Mouse (Mus musculus) adrenal gland, adult 18-20 months (tissue): ENCODE data around the gene Slc12a1. TPM values are rescaled to one million over a fixed set of nuclear protein-coding genes. Genes with fewer than 3 reads are reported as not detected.
"Not testable (repeated sequence)": the region's sequence is repeated elsewhere in the genome, so short reads cannot be mapped to it uniquely, and the experiment has no call there.

Source experiments
- DNase-seq, 2 experiments: peaks; one replicate each; pipeline ENCODE4 v3.0.0; 2021 to 2022; ENCODE audit warnings: low spot score in 2 of 2
- long read RNA-seq, 2 experiments: library from polyadenylated mRNA; stranded (forward); transcript quantifications; one replicate each; pipeline ENCODE4 v2.0.0; 2021
- total RNA-seq, 2 experiments: library from RNA; stranded (reverse); gene quantifications; 1 replicate in 1 of 2; 2 replicates in 1 of 2; pipeline ENCODE4 v1.2.3; 2021

Slc12a1 gene
- not detected for total RNA-seq
- long read RNA-seq, experiment 1: 0 reads
- long read RNA-seq, experiment 2: 0 reads

DNA sequence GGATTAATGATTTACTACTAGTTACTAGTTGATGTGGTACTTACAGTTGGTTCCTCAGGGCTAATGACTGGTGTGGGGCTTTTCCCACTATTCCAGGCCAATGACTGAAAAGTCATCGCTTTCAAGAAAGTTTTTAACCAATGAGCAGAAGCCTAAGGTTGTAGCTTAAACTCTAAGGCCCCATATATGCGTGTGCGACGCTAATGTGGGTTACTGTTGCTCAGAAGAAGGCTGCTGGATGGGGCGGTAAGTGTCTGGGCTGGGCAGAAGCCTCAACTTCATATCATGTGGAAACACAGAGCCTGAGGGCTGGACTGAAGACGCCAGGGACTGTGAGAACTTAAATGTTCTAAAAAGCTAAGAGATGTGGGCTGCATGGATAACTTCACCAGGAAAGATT lies at the start of gene Slc12a1:
Gene Slc12a1, plus strand, starts transcription at position 118 of the 400 bp plus-strand sequence.
- DNase-seq: no peak

DNA sequence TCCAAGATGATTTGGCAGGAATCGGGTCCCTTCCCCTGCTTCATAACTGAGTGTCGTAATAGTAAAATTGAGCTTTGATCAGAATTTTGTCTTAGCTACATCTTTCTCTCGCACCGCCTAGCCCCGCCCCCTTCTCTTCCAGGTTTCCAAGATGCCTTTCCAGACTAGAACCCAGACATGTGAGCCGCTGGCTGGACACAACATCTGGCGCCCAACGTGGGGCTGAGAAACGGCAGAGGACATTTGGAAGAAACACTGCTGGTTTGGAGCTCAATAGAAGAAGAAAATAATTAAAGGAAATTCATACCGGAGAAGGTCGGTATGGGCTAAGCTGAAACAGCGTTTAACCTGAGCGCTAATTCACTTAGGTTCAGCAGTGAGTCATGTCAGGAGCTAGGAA lies 47.8 kb upstream of the Slc12a1 start:
- DNase-seq: not testable (repeated sequence)

DNA sequence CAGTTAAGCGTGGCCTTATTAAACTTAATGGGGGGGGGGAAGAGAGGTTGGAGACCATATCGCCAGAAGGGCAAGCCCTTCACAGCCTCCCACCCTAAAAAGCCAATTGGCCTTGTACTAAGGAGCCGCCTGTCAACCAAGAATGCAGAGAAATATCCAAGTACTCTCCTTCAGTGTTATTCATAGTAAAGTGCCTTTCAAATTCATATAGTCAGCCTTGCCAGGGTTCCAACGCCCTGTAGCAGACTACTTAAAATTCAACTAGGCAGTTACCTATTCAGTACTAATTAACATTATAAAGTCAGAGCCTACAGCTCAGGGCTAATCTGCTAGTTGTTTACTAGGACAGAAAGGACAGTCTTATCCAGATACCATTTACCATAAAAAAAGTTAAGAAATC lies 45.8 kb upstream of the Slc12a1 start:
- not testable (repeated sequence) for DNase-seq

DNA sequence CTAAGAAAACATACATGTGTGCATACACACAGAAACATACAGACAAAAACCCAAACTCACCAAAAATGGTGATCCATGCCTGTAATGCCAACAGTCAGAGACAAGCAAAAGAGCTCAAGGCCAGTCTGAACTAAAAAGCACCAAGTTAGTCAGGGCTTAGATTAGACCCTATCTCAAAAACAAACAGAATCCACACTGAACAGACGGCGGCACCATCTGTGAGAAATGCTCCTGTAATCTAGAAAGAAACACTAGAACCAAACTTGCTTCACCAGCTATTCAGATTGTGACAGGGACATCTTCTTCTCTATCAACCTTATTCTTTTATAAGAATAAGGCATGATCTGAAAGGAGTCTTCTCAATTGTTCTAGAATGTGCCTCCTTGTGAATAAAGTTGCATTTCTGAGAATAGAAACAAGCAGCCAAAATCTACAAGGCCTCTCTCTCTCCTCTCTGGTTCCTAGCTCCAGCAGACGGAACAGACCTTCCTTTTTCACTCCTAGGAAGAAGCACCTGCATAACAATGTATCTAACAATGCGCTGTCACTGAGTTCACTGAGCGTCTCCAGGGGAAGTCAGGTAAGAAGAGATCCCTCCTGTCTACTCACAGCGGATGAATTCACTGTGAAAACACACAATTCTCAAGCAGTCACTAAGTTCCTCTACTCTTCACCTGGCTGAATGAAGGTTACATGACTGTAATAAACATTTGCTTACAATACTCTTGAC lies 32.8 kb upstream of the Slc12a1 start:
- DNase-seq: no peak

DNA sequence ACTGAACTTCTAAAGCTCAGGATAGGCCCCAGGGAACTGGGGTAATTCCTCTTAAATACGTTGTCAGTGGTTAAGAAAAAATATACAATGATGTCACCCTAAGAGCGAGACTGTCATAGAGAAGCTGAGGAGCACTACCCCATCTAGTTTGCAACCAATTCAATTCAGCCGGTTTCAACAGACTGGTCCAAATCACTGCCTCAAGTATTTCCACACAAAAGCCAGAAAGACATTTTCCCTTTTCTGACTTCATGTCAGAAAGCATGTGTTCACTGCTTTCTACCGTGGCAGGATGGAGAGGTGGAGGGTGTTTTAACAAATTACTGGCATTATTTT lies 30.0 kb upstream of the Slc12a1 start:
- no peak for DNase-seq

DNA sequence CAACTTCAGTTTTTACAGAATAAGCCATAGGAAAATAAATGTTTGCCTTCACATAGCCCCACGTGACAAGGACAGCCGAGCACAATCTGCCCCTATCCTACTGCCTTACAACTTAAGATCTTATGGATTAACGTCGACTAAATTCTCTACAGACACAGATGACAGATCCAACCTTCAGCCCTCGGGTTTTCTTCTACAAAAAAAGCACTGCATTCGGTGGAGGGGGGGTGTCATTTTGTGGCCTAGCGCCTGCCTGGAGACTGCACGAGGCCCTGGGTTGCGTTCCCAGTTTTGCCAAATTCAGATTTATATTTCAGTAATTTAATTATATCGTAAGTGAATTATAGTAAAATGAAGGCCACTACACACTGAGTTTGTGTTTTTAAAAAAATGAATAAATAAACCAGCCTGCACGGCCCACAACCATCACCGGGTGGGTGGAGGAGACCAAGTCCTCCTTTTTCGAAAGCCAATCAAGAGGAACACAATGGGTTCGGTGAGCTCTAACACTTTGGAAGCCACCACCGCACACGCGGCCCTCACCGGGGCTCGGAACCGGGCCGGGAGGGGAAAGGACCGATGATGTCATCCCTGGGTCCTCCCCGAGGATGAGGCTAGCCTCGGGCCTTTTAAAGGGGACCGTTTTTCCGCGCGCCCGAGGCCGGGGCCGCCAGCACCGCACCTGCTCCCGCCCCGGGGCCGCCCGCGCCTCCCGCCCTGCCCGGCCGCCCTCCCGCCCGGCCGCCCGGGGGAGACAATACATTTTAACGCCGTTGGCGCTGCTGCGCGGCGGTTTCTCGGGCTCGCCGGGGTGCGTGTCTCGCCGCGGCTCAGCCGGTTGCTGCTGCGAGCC lies 29.5 kb upstream of the Slc12a1 start:
- DNase-seq: peak; percentile 51 to 54

DNA sequence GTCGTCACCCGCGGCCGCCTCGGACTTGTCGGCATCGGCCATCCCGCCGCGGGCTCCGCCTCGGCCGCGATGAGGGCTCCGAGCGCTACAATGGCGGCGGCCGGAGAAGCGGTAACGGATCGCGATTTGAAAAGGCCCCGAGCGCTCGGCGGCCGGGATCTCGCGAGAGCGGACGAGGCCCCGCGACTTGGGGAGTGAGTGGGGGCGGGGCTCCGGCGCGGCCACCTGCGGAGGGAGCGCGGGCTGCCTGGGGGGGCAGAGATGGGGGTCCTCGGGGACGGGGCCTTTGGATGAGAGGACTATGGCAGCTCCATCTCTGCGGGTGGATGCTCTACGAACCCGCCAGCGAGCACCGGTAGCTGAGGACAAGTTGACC lies 28.8 kb upstream of the Slc12a1 start, which contains the start of gene Myef2:
Gene Myef2, minus strand, starts transcription at position 185 of the 376 bp plus-strand sequence.
- DNase-seq: peak; percentile 78 to 83

DNA sequence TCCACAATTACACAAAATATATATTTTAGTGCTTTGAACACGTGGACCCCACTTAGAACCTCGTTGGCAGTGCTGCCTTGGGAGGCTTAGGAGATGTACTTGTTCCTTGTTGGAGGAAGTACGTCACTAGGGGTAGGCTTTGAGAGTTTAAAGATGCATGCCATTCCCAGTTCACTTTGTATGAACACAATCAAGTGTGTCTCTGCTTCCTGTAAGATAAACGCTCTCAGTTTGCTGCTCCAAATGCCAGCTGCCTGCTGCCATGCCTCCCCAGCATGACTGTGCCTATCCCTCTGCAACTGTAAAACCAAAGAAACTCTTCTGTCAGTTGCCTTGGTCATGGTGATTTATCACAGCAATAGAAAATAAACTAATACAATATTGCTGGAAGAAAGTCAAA lies 26.5 kb upstream of the Slc12a1 start:
- DNase-seq: no peak

DNA sequence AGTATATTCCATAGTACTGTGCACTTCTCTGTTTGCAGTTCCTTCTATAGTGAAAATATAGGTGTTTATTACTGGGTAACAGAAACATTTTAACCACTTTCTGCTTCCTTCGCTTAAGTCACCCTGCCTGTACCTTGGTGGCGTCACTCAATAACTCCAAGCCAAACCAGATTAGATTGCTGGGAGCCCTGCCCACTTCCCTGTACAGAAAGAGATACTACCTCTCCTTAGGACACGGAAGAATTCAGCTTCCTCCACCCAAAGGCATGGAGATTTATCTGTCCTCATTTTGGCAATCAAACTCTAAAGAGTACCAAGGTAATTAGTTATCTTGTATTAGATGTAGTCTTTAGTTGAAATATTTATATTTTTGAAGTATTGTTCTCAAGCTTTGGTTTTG lies 25.5 kb upstream of the Slc12a1 start:
- DNase-seq: no peak

DNA sequence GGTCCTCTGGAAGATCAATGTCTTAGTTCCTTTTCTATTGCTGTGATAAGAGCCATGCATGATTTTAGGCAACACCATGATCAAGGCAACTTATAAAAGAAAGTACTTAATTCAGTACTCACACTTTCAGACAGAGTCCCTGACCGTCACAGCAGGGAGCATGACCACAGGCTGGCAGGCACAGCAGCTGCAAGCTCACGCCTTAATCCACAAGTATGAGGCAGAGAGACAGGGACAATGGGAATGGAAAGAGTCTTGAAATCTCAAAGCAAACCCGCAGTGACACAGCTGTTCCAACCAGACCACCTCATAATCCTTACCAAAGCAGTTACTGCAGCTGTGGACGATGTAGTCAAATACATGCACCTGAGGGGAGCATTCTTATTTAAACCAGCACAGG lies 18.2 kb upstream of the Slc12a1 start:
- DNase-seq: no peak

DNA sequence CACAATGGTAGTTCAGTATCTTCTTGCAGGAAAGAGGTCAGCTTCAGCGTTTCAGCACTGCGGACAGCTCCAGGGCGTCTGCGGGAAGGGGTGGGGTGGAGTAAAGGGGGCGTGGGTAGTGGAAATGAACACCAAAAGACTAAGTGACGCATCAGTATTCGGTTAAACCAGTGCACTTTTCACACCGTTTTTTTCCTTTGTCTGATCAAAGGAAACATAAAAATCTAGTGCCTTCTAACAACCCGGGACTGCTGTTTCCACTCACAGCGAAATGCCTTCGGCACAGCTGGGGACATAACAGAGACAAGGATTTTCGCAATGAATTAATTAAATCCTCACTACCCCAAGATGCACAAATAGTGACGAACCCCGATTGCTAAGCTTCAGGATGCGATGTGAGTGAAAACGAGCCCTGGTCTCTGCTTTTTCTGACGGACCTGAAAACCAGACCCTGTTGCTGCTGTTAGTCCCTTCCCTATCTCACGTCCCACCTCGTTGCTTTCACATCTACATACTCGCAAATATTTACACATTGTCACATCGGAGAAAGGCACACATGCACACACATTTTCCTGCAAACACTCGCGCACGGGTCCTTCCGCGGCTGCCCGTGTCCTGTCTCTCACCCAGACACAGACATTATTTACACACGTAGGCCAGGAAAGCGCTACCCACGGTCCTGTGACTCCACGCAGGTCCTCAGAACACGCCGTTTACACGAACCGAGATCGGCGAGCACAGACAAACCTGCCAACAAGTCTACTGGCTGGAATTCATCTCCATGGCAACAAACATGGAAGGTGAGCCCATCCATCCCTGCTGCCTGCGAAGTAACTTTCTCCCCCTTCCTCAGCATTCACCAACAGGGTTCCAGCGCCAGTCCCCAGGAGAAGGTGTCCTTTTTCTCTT lies 16.1 kb upstream of the Slc12a1 start, which contains the start of gene Ctxn2:
Gene Ctxn2, plus strand, starts transcription at position 790 of the 909 bp plus-strand sequence.
- peak; percentile 76 to 78 for DNase-seq

DNA sequence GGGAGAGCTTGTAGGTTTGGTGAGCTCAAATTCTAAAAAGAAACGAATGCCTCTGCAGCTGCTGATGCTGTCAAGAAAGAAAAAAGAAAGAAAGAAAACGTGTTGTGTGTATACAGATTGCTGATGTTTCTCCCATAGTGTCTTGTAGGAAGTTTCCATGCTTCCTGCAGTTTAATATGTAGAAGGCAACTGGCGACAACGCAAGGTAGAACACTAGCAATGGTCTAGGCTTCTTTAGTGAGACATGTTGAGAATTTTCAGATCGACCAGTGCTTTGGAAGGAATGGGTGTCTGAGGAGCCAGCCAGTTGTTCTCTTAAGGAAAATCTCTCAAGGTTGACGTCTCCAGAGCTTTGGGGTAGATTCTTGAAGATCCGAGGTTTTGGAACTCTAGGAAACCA lies 15.5 kb upstream of the Slc12a1 start:
- no peak for DNase-seq

DNA sequence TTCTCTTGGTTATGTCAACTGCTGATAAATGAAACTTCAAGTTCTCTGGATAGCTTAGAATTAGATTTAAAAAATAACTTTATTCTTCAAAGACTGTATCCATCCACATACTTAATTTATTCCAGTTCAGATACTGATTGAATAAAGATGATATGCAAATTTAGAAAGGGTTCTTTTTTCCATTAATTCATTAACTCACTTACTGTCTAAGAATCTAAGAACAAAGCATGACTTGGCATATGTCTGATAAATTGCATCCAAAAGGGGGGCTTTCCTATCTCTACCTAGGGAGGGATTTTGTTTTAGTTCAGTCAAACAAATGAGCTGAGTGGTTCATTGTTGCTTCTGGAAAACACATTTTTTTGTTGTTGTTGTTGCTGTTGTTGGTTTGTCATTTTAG lies 10.0 kb upstream of the Slc12a1 start:
- DNase-seq: no peak

DNA sequence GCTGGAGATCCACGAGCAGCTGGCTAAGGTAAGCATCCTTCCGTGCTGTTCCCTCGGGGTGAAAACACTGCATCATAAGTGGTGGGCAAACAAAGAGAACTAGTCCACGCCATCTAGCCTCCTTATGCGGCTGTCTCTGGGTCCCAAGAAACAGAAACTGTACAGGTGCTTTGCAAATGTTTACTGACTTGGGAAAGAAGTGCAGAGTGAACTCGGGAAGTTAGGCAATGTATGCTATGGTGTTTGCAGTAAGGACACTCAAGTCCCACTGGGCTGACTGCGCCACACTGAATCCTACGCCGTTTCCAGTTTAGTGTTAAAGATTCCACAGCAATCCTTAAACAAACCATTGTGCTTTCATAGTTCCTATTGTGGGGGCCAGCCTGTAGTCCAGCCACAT lies 2.0 kb downstream of the Slc12a1 start:
- DNase-seq: no peak

DNA sequence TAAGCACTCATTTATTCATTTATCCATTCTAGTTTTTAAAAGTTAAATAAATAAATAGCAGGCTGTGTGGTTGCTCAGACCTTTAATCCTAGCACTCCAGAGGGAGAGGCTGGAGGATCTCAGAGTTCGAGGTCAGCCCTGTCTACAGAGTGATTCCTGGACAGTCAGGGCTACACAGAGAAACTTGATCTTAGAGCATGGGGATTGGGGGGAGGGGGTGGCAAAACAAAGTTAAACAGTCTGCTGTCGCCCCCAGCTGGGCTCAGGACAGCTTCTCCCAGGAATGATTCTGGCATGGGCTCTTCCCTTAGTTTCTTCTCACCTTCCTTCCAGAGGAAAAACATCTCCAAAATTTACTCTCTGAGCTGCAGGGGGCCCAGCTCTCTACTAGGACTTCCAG lies 3.2 kb downstream of the Slc12a1 start:
- no peak for DNase-seq

DNA sequence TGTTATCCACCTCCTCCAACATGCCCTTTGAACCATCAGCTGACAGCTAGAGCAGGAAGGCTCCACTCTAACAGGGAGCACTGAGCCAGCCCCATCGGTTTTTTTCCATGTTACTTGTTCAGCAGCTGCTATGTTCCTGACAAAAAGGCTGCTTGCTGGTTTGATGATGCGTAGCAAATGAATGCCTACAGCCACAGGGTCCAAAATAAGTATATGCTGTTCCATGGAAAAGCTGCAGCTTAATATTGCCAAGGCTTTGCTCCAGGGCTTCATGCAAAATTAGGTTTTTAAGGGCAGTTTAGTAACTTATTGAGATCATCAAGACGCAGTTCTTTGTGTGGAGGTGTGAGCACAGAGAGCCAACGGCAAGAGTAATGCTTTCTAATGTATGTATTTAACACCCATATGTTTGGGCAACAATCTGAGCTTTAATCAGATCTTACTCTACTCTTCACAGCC lies 9.7 kb downstream of the Slc12a1 start:
- DNase-seq: no peak

DNA sequence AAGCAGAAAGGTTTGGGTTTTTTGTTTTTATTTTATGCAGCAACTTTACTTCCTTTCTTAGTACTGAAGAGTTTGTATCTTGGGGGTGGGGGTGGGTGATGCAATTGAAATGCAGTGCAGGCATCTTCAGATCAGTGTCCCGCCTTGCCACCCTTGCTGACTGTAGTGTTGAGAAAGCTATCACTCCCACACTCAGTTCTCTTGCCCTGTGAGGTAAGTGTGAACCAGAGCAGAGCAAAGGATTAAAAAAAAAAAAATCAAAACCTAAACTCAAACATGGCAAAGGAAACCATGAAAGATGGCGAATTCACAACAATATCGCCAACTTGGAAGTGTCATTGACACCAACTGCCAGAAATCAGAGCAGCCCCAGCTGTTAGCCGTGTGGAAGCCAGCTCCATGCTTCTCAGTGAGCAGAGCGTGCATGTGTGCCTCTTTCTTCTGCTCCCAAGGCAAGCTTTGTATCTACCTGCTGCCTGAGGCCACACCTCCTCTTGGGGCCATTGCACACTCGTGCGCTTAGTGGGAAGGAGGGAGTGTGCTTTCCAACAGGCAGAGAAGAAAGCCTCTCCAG lies 26.0 kb downstream of the Slc12a1 start:
- no peak for DNase-seq

DNA sequence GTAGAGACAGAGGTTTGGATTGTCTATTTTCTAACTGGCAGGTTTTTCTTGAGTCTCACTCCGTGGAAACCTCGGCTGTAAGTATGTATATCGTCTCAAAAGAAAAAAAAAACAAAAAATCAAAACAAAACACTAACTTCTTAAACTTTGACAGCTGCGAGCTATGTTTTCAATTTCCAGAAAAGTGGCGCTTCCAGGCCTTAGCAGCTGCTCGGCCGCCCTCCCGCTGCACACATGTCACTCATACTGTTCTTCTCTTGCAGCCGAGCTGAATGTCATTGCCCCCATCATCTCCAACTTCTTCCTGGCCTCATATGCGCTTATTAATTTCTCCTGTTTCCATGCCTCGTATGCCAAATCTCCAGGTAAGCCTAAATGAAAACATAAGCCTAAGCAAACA lies 35.6 kb downstream of the Slc12a1 start:
- no peak for DNase-seq

DNA sequence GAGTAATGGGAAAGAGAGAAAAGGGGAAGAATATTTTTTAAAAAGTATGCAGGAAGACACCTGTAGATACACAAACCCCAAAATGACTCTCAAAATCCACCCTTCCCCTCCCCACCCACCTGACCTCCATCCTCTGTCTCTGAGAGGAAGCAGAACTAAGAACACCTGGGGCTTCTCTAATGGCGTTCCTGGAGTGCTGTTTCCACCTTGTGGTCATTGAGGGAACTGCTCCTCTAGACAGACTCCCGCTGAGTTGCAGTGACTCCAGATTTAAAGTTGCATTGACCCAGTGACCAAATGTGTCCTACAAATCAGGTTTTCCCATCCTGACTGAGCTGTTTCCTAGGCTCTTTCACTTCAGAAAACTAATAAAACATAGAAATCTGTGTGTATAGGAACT lies 36.9 kb downstream of the Slc12a1 start:
- DNase-seq: peak; percentile 30 to 37

DNA sequence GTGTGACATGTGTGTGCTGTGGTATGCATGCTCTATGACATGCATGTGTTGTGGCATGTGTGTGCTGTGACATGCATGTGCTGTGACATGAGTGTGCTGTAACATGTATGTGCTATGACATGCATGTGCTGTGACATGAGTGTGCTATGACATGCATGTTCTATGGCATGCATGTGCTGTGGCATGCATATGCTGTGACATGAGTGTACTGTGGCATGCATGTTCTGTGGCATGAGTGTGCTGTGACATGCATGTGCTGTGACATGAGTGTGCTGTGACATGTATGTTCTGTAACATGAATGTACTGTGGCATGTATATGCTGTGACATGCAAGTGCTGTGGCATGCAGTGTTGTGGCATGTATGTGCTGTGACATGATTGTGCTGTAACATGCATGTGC lies 40.6 kb downstream of the Slc12a1 start:
- DNase-seq: no peak

DNA sequence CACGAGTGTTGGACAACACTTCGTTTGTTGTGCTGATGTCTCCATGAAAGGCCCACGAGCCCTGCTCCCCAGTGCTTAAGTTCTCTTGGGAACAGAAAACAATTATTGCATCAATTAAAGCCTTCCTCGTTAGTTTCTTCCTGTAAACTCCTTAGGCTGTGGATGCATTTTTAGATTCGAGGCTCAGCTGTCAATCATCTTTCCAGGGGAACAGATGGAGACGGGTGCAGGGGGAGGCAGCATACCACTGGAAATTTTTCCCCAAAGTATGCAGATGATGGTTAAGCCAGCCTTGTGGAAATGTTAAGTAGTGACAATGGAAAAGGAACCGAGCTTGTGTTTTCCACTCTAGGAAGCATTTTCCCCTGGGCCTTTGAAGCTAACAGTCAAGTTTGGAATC lies 44.5 kb downstream of the Slc12a1 start:
- DNase-seq: no peak
